Comparison of ENCODE assay signal across 8 mouse cellular contexts in genomic region chr2:125858521-125859280, GRCm38 (mm10). TPM values are rescaled to one million over a fixed set of nuclear protein-coding genes. Genes with fewer than 3 reads are reported as not detected.
DNase-seq lines count a peak whose midpoint lies in the region; ATAC-seq and TF ChIP-seq lines count a peak whose summit lies in the region.

TSS of gene Galk2 (plus strand) at chr2:125859109.
TSS of gene Cops2 (minus strand) at chr2:125859139.

- no peaks in the 10 kb centered on the region for H3K4me1 ChIP-seq in ES-E14 (ENCODE audit: control insufficient read depth in 2 of 2, insufficient read depth in 2 of 2, low read length in 2 of 2, poor library complexity in 1 of 2)
- H3K4me1 ChIP-seq in forebrain, embryonic 15.5 days = peaks cover 24% of the 10 kb centered on the region
- H3K4me1 ChIP-seq in lung, adult 2 months (ENCODE audit: control insufficient read depth, insufficient read depth, low read length) = no peaks in the 10 kb centered on the region

- DNase-seq in ES-E14 (ENCODE audit: low read depth, low spot score) = peak; percentile 97
- peak; percentile 95 for DNase-seq in cerebellum, adult 11-12 months
- peak; percentile 87 for DNase-seq in heart, postnatal 25 days (ENCODE audit: low spot score)
- peak; percentile 93 to 98 for DNase-seq in layer of hippocampus, adult 18-20 months (ENCODE audit: low spot score in 2 of 2)
- DNase-seq in lung, adult 2 months = peak; percentile 90
- peak; percentile 85 to 90 for DNase-seq in thymus, adult 18-20 months

- peak; percentile 78; the same call in 1 of the 2 replicates for TF ChIP-seq POLR2A in lung, adult 2 months (IDR thresholded peaks at IDR 0.05; ENCODE audit: borderline replicate concordance, extremely low read depth, low read depth, low read length)

- H3K9me3 ChIP-seq in ES-E14 (ENCODE audit: control insufficient read depth, insufficient read depth, low read depth, low read length) = no peaks in the 10 kb centered on the region
- no peaks in the 10 kb centered on the region for H3K9me3 ChIP-seq in forebrain, embryonic 15.5 days

- peak within 1 kb of the TSS; percentile 84 to 91 for H3K4me3 ChIP-seq in ES-E14 (ENCODE audit: insufficient read depth in 1 of 2, low read depth in 1 of 2, low read length in 2 of 2, poor library complexity in 1 of 2, severe bottlenecking in 1 of 2)
- H3K4me3 ChIP-seq in forebrain, embryonic 15.5 days = peak within 1 kb of the TSS; percentile 94
- H3K4me3 ChIP-seq in lung, adult 2 months (replicated peaks; ENCODE audit: extremely low read depth, low read depth, low read length) = peak within 1 kb of the TSS; percentile 99

- WGBS in forebrain, embryonic 15.5 days = under 1% methylated on average over 53 of the region's 54 CpGs
- WGBS in lung, adult 2 months = under 1% methylated on average over 51 of the region's 54 CpGs

- intact Hi-C loops in heart, postnatal 25 days (cut with DNase I) = loop anchor here (5.0 to 10.0 kb wide), 2 partner anchors 76 to 194 kb away; partner anchors contain the start of gene Secisbp2l

- no peaks in the 10 kb centered on the region for H3K36me3 ChIP-seq in ES-E14 (ENCODE audit: control insufficient read depth, insufficient read depth, low read length, poor library complexity, severe bottlenecking)
- no peaks in the 10 kb centered on the region for H3K36me3 ChIP-seq in forebrain, embryonic 15.5 days

- H3K27ac ChIP-seq in ES-E14 (ENCODE audit: insufficient read depth, low read depth, low read length, poor library complexity, severe bottlenecking) = peak within 1 kb of the TSS; percentile 40; the same call in 1 of the 2 replicates
- H3K27ac ChIP-seq in forebrain, embryonic 15.5 days (replicated peaks) = peak within 1 kb of the TSS; percentile 86

- in situ Hi-C loops in ES-E14 (cut with MboI; ENCODE audit: low sequenced_read_pairs in 2 of 2, unreplicated experiment in 2 of 2) = no loop called here

- H3K4me2 ChIP-seq in forebrain, embryonic 15.5 days (replicated peaks) = peak within 1 kb of the TSS; percentile 77

- H3K27me3 ChIP-seq in forebrain, embryonic 15.5 days = no peaks in the 10 kb centered on the region

- H3K9ac ChIP-seq in ES-E14 (ENCODE audit: insufficient read depth, low read depth, low read length, poor library complexity, severe bottlenecking) = peak within 1 kb of the TSS; percentile 91
- peak within 1 kb of the TSS; percentile 96 for H3K9ac ChIP-seq in forebrain, embryonic 15.5 days (replicated peaks)

- no peak for TF ChIP-seq CTCF in lung, adult 2 months (IDR thresholded peaks at IDR 0.05; ENCODE audit: insufficient read depth, low read length)

- ATAC-seq in forebrain, embryonic 15.5 days (replicated peaks) = peak; percentile 100
- ATAC-seq in neutrophil, adult 5-6 weeks (ENCODE audit: extremely low read depth, insufficient number of reproducible peaks, low FRiP score, poor library complexity, severe bottlenecking) = peak; percentile 99

TF ChIP-seq in ES-E14, 5 proteins besides CTCF, POLR2A, EP300 and RAD21:
- peak; percentile 93 for TF ChIP-seq HCFC1 (IDR thresholded peaks at IDR 0.05; ENCODE audit: borderline replicate concordance, insufficient read depth, low read length)
- peak; percentile 69; the same call in 1 of the 2 replicates for TF ChIP-seq CHD2 (IDR thresholded peaks at IDR 0.05; ENCODE audit: low read depth, low read length)
- TF ChIP-seq MAFK (IDR thresholded peaks at IDR 0.05; ENCODE audit: insufficient read depth, low read depth, low read length) = no peak

RNA-seq across cellular contexts. Expression of gene Galk2, which starts in this region (rescaled TPM):
- total RNA-seq in ES-E14 (2012; rRNA removed) = 16.3 and 20.1 TPM in 2 replicates
- polyA plus RNA-seq in forebrain, embryonic 15.5 days (2015; fragmentation: Nextera tagmentation; extraction: Ambion mirVana) = 28.7 and 29.1 TPM in 2 replicates
- total RNA-seq in heart, postnatal 25 days (2021) = 10 to 100 TPM; 10.1 to 10.9 TPM
- 10 to 100 TPM; 30.0 to 30.2 TPM for total RNA-seq in layer of hippocampus, adult 18-20 months (2021)
- polyA plus RNA-seq in lung, adult 2 months (2012; rRNA removed) = 9.7 and 15.2 TPM in 2 replicates
- total RNA-seq in neutrophil, adult 5-6 weeks (2017) = 28.9 and 30.6 TPM in 2 replicates

RNA-seq across cellular contexts. Expression of gene Cops2, which starts in this region (rescaled TPM):
- total RNA-seq in ES-E14 (2012; rRNA removed) = 82.2 and 114 TPM in 2 replicates
- 66.8 and 66.9 TPM in 2 replicates for polyA plus RNA-seq in forebrain, embryonic 15.5 days (2015; fragmentation: Nextera tagmentation; extraction: Ambion mirVana)
- total RNA-seq in heart, postnatal 25 days (2021) = 10 to 100 TPM; 86.9 to 87.0 TPM
- 100 to 1,000 TPM; 112 to 119 TPM for total RNA-seq in layer of hippocampus, adult 18-20 months (2021)
- 4.2 and 9.4 TPM in 2 replicates for polyA plus RNA-seq in lung, adult 2 months (2012; rRNA removed)
- 67.0 and 71.1 TPM in 2 replicates for total RNA-seq in neutrophil, adult 5-6 weeks (2017)

Comparison
In these comparisons a context has a peak if more than half of its experiments do, and no peak if none do; other contexts are left out.
1. Peak in every context shown above with its lines: DNase-seq, ATAC-seq, H3K4me3 ChIP-seq and H3K27ac ChIP-seq.